Mouse (Mus musculus) lung, embryonic 14.5 days (tissue): ENCODE results near the gene Ankrd40. TPM values are rescaled to one million over a fixed set of nuclear protein-coding genes. Genes with fewer than 3 reads are reported as not detected.

Experiments
- ATAC-seq: fragments of 200-750 bp; cut with Nextera tagmentation; 2 replicates; pipeline ENCODE4 v1.8.0; 2017; ENCODE audit warnings: mild to moderate bottlenecking, moderate TSS enrichment, moderate library complexity; ENCODE audit not compliant: insufficient read depth
- DNase-seq: peaks from one replicate; pipeline ENCODE4 v3.0.0-alpha.2; 2015
- H3K27ac ChIP-seq: fragments of 300-500 bp; sonication (generic); 2 replicates; pipeline ENCODE4 v1.5.1; 2014; ENCODE audit warnings: low read depth, mild to moderate bottlenecking, moderate library complexity
- H3K27me3 ChIP-seq: fragments of 300-500 bp; sonication (generic); 2 replicates; pipeline ENCODE4 v1.6.1; 2014; ENCODE audit warnings: low read length, control low read depth; ENCODE audit not compliant: insufficient read depth
- H3K36me3 ChIP-seq: fragments of 300-500 bp; sonication (generic); 2 replicates; pipeline ENCODE4 v1.6.1; 2014; ENCODE audit warnings: control low read depth; ENCODE audit not compliant: insufficient read depth
- H3K4me1 ChIP-seq: fragments of 300-500 bp; sonication (generic); 2 replicates; pipeline ENCODE4 v1.6.1; 2014; ENCODE audit warnings: antibody characterized with exemption, control low read depth; ENCODE audit not compliant: insufficient read depth
- H3K4me2 ChIP-seq: fragments of 300-500 bp; sonication (generic); 2 replicates; pipeline ENCODE4 v1.6.1; 2014; ENCODE audit warnings: mild to moderate bottlenecking
- H3K4me3 ChIP-seq: fragments of 300-500 bp; sonication (generic); 2 replicates; pipeline ENCODE4 v1.5.1; 2014; ENCODE audit warnings: low read depth, low read length
- H3K9ac ChIP-seq: fragments of 300-500 bp; sonication (generic); 2 replicates; pipeline ENCODE4 v1.6.1; 2014
- H3K9me3 ChIP-seq: fragments of 300-500 bp; sonication (generic); 2 replicates; pipeline ENCODE4 v1.6.1; 2016; ENCODE audit warnings: low read depth, low read length, control low read depth
- CTCF ChIP-seq: IDR thresholded peaks from 2 replicates; pipeline ENCODE4 v1.5.1; 2016; ENCODE audit warnings: antibody characterized with exemption, low read depth
- WGBS: fragments of 180-500 bp; shearing (Covaris S2); extraction: QIAGEN DNeasy Blood & Tissue Kit; methylation state at CpG from one replicate; pipeline ENCODE4 v1.1.7; 2014; 5-methylcytosine and 5-hydroxymethylcytosine counted together
- polyA plus RNA-seq: library from polyadenylated mRNA; unstranded; fragments of >200 nt; fragmentation: Nextera tagmentation; extraction: Ambion mirVana; gene quantifications from 2 replicates; pipeline ENCODE4 v1.2.1, GENCODE M21; 2014

Ankrd40 gene
- polyA plus RNA-seq, 1 experiment from 2014 or later, result 30.9 TPM

GRCm38 (mm10) chr11:94370809-94371208 is 43.0 kb downstream of the Ankrd40 start:
- no peak overlapping the region for H3K27ac ChIP-seq
- no peak overlapping the region for H3K4me3 ChIP-seq
- ATAC-seq (no peak), DNase-seq (no peak)
- H3K9ac ChIP-seq, result no peak overlapping the region
- no peaks in the 10 kb centered on the region for H3K36me3 ChIP-seq
- no peak overlapping the region for H3K4me2 ChIP-seq
- WGBS, result 10% methylated on average over 5 of the region's 5 CpGs
- H3K27me3 ChIP-seq, result no peaks in the 10 kb centered on the region
- no peaks in the 10 kb centered on the region for H3K4me1 ChIP-seq
- H3K9me3 ChIP-seq, result no peaks in the 10 kb centered on the region
- TF ChIP-seq CTCF, result no peak

- H3K4me1 ChIP-seq, result no peaks in the 10 kb centered on the region
- no peak overlapping the region for H3K4me3 ChIP-seq
- TF ChIP-seq CTCF, result no peak
- DNase-seq (no peak), ATAC-seq (no peak)
- H3K27ac ChIP-seq, result no peak overlapping the region
- H3K27me3 ChIP-seq, result no peaks in the 10 kb centered on the region
- H3K36me3 ChIP-seq, result no peaks in the 10 kb centered on the region
- no peak overlapping the region for H3K9ac ChIP-seq
- no peak overlapping the region for H3K4me2 ChIP-seq
- WGBS, result 79% methylated on average over 13 of the region's 13 CpGs
- no peaks in the 10 kb centered on the region for H3K9me3 ChIP-seq
Observed at GRCm38 (mm10) chr11:94374276-94374948, 46.6 kb downstream of the Ankrd40 start.

- H3K9ac ChIP-seq, result no peak overlapping the region
- H3K27ac ChIP-seq, result no peak overlapping the region
- H3K9me3 ChIP-seq, result no peaks in the 10 kb centered on the region
- WGBS, result 22% methylated on average over 2 of the region's 2 CpGs
- ATAC-seq, result no peak
- no peaks in the 10 kb centered on the region for H3K36me3 ChIP-seq
- no peak for TF ChIP-seq CTCF
- H3K4me2 ChIP-seq, result no peak overlapping the region
- DNase-seq, result no peak
- no peak overlapping the region for H3K4me3 ChIP-seq
- H3K27me3 ChIP-seq, result no peaks in the 10 kb centered on the region
- H3K4me1 ChIP-seq, result no peaks in the 10 kb centered on the region
Observed at GRCm38 (mm10) chr11:94379061-94379460, 51.3 kb downstream of the Ankrd40 start.

GRCm38 (mm10) chr11:94379736-94380135 is 51.9 kb downstream of the Ankrd40 start:
- no peaks in the 10 kb centered on the region for H3K36me3 ChIP-seq
- ATAC-seq, result no peak
- 64% methylated on average over 8 of the region's 8 CpGs for WGBS
- no peaks in the 10 kb centered on the region for H3K27me3 ChIP-seq
- H3K27ac ChIP-seq, result no peak overlapping the region
- no peak overlapping the region for H3K9ac ChIP-seq
- no peak overlapping the region for H3K4me2 ChIP-seq
- H3K4me1 ChIP-seq, result no peaks in the 10 kb centered on the region
- no peak for DNase-seq
- no peak for TF ChIP-seq CTCF
- H3K4me3 ChIP-seq, result no peak overlapping the region
- H3K9me3 ChIP-seq, result no peaks in the 10 kb centered on the region

- Histone ChIP-seq H3K4me1 (peaks cover 11% of the 10 kb centered on the region; the same call in 1 of the 2 replicates), H3K4me3 (no peak overlapping the region), H3K27me3 (no peaks in the 10 kb centered on the region), H3K9me3 (no peaks in the 10 kb centered on the region), H3K27ac (peak overlapping the region; percentile 33; the same call in 1 of the 2 replicates), H3K4me2 (peak overlapping the region; percentile 40), H3K9ac (no peak overlapping the region), H3K36me3 (no peaks in the 10 kb centered on the region)
- TF ChIP-seq CTCF, result no peak
- peak; percentile 74 for DNase-seq
- ATAC-seq, result peak; percentile 76
- 4% methylated on average over 12 of the region's 12 CpGs for WGBS
Observed at GRCm38 (mm10) chr11:94385977-94386771, 58.4 kb downstream of the Ankrd40 start.

- 67% methylated on average over 4 of the region's 4 CpGs for WGBS
- H3K4me3 ChIP-seq, result no peak overlapping the region
- no peaks in the 10 kb centered on the region for H3K36me3 ChIP-seq
- ATAC-seq (no peak), DNase-seq (no peak)
- H3K9ac ChIP-seq, result no peak overlapping the region
- no peaks in the 10 kb centered on the region for H3K9me3 ChIP-seq
- no peak overlapping the region for H3K4me2 ChIP-seq
- H3K4me1 ChIP-seq, result peaks cover 11% of the 10 kb centered on the region; the same call in 1 of the 2 replicates
- H3K27ac ChIP-seq, result no peak overlapping the region
- no peaks in the 10 kb centered on the region; the same call in 1 of the 2 replicates for H3K27me3 ChIP-seq
- no peak for TF ChIP-seq CTCF
Observed at GRCm38 (mm10) chr11:94387756-94388155, 60.0 kb downstream of the Ankrd40 start.

GRCm38 (mm10) chr11:94389021-94389420 is 61.2 kb downstream of the Ankrd40 start:
- peaks cover 11% of the 10 kb centered on the region; the same call in 1 of the 2 replicates for H3K4me1 ChIP-seq
- H3K9ac ChIP-seq, result no peak overlapping the region
- TF ChIP-seq CTCF, result no peak
- no peak overlapping the region for H3K27ac ChIP-seq
- H3K9me3 ChIP-seq, result no peaks in the 10 kb centered on the region
- ATAC-seq (no peak), DNase-seq (no peak)
- H3K36me3 ChIP-seq, result no peaks in the 10 kb centered on the region
- 62% methylated on average over 4 of the region's 4 CpGs for WGBS
- H3K4me3 ChIP-seq, result no peak overlapping the region
- H3K4me2 ChIP-seq, result no peak overlapping the region
- no peaks in the 10 kb centered on the region; the same call in 1 of the 2 replicates for H3K27me3 ChIP-seq
